Mouse (Mus musculus): ENCODE measurements at regions not wholly inside any gene's neighbourhood (a gene's known extent, or its start where the extent isn't known, plus 50 kb on each side); places are given as distances from the start of the nearest gene placed in this dataset.
"Not testable (repeated sequence)": the region's sequence is repeated elsewhere in the genome, so short reads cannot be mapped to it uniquely, and the experiment has no call there.

DNA sequence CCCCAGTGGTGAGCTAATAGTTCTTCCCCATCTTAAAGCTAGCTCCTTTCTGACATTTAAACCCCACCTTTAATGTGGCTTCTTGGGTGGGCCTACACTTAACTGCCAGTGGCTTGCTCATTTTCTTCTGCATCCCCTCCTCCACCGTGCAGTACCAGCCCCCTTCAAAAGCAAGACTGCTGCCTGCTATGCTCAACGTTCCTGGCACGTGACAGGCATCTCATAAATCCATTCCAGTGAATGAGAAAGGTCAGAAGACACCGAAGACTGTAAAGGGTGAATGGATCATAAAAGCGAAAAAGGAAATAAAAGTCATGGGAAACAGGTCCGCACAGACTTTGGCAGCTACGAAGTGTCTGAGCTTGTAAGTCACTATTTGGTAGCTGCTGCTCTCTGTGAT lies 212.8 kb upstream of the Prok2 start:
- no peak for DNase-seq (ENCODE audit: low spot score in 2 of 2)

GRCm38 (mm10) chr6:99936716-99937115 lies 210.5 kb upstream of the Prok2 start:
- no peak for DNase-seq (ENCODE audit: low spot score in 2 of 2)

GRCm38 (mm10) chr6:99935373-99935772 lies 209.2 kb upstream of the Prok2 start:
- no peak for DNase-seq (ENCODE audit: low spot score in 2 of 2)

- DNase-seq (ENCODE audit: low spot score in 2 of 2) = no peak
Measured at GRCm38 (mm10) chr6:99934394-99934793, 208.2 kb upstream of the Prok2 start.

GRCm38 (mm10) chr6:99933404-99933803 lies 207.2 kb upstream of the Prok2 start:
- DNase-seq (ENCODE audit: low spot score in 2 of 2) = no peak

- no peak for DNase-seq (ENCODE audit: low spot score in 2 of 2)
Measured at GRCm38 (mm10) chr6:99932923-99933322, 206.7 kb upstream of the Prok2 start.

DNA sequence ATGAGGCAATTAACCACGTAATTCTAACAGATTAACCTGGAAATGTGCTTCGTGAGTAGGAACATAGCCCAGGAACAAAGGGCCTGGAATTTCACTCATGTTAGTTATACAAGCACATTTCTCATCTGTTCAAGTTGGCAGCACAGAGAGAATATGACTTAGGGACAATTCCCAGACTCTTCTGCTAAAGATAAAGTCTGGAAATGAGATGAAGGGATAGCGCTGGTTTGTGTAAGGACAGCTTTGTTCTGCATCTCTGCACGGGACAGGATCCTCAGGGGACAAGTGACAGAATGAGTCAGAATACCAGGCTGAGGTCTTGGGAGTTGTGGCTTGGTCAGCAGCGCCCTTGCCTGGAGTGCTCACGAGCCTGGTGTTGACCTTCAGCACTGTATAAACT lies 206.2 kb upstream of the Prok2 start:
- no peak for DNase-seq (ENCODE audit: low spot score in 2 of 2)

DNA sequence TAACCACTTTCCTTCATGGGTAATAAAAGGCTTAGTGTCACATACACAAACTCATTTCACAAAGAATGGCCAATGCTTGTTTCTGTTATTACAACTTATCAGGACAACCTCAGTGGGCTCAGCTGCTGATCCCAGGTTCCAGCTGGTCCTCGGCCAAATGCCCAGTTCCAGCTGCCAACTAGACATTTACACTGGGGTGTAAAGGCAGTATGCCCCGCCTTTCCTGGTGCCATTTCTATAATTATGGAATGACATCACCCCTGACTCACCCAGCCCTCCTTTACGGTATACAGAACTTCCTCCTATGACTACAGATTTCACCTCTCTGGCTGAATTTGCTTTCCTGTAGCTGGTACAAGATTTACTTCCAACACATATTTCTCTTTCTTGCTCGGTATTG lies 205.4 kb upstream of the Prok2 start:
- DNase-seq (ENCODE audit: low spot score in 2 of 2) = no peak

DNA sequence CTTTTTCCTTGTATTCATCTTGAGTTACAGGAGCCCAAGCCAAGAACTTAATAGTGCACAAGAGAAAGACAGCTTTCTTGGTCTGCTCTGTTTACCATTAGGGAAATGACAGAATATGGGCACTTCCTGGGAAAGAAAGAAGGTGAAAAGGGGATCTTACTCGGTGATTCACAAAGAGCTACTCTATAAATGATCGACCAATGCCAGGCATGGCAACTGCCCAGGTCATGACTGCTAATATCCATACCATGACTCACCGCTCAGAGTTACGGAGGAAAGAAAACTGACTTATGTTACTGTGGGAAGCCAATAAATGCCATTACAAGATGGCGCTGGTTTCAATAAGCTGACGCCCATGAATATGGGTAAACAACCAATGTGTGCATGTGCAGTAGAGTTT lies 204.1 kb upstream of the Prok2 start:
- DNase-seq (ENCODE audit: low spot score in 2 of 2) = no peak

- no peak for DNase-seq (ENCODE audit: low spot score in 2 of 2)
Measured at GRCm38 (mm10) chr6:99927933-99928555, 201.9 kb upstream of the Prok2 start.

- DNase-seq (ENCODE audit: low spot score in 2 of 2) = no peak
Measured at GRCm38 (mm10) chr6:99924181-99924580, 198.0 kb upstream of the Prok2 start.

DNA sequence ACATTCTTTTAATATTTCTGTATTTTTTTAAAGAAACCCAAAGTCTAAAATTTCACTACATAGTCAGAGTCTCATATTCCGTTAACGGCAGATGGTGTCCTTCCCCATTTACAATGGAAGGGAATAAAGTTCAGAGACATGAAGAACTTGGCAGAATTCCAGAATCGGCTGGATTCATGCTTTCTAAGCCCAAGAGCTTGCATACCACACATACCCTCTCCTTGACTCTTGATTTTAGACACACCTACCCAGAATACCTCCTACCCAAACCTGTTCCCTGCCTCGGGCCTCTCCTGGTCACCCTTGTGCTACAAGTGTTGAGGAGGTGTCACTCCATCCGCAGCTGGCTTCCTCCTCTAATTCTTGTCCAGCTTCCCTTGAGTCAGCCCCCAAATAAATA lies 195.8 kb upstream of the Prok2 start:
- DNase-seq (ENCODE audit: low spot score in 2 of 2) = no peak

- DNase-seq (ENCODE audit: low spot score in 2 of 2) = no peak
Measured at GRCm38 (mm10) chr6:99919816-99920562, 193.8 kb upstream of the Prok2 start.

GRCm38 (mm10) chr6:99918351-99918750 lies 192.2 kb upstream of the Prok2 start:
- DNase-seq (ENCODE audit: low spot score in 2 of 2) = no peak

GRCm38 (mm10) chr6:99909921-99910320 lies 183.7 kb upstream of the Prok2 start:
- DNase-seq (ENCODE audit: low spot score in 2 of 2) = peak in 1 of 2 experiments; percentile 3

DNA sequence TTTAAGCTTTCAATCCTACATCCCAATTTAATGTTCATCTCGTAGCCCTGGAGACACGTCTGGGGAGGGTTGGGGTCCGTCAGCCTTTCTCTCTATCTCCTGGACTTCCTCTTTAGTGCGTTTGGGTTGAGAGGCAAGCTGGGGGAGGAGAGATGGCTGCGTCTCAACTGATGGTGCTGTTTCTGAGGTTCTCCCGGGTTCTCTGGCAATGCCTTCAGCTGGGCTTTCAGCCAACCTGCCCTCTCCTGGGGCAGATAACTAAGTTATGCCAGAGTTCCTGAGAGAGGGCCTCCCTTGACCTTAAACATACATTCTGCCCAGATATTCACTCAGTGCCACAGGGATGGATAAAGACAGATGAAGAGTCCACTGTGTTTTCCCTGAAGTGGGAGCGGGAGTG lies 183.3 kb upstream of the Prok2 start:
- no peak for DNase-seq (ENCODE audit: low spot score in 2 of 2)

- no peak for DNase-seq (ENCODE audit: low spot score in 2 of 2)
Measured at GRCm38 (mm10) chr6:99908066-99908465, 181.9 kb upstream of the Prok2 start.

GRCm38 (mm10) chr6:99905194-99905593 lies 179.0 kb upstream of the Prok2 start:
- no peak for DNase-seq (ENCODE audit: low spot score in 2 of 2)

DNA sequence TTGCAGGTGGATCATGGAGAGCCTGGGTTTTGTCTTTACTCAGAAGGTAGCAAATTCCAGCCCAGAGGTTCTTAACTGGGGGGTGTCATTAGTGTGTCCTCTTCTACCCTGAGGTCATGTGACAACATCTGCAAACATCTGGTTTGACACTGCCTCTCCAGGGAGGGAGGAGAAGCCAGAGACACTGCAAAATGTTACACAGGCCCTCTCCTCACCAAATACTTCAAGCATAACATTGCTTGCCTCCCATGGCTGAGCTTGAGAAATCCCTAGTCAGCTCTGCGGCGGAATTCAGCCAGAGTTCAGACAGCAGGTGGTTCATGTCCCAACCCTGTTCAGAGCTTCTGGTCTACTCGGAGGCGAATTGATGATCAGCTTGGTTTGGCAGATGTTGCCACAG lies 178.4 kb upstream of the Prok2 start:
- no peak for DNase-seq (ENCODE audit: low spot score in 2 of 2)

DNA sequence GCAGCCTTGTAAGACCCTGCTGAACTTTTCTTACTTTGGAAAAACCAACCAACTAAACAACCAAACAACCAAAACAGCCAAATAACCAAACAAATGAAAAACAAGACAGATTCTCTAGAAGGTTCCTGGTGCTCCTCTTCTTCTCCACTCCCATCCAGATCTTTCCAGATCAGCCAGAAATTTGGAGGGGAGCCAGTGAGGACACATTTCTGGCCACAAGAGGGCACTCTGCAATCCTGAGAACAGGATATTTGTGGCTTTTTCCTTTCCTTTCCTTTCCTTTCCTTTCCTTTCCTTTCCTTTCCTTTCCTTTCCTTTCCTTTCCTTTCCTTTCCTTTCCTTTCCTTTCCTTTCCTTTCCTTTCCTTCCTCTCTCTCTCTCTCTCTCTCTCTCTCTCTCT lies 177.9 kb upstream of the Prok2 start:
- not testable (repeated sequence) for DNase-seq (ENCODE audit: low spot score in 2 of 2)

GRCm38 (mm10) chr6:99901564-99901963 lies 175.4 kb upstream of the Prok2 start:
- DNase-seq (ENCODE audit: low spot score in 2 of 2) = no peak

DNA sequence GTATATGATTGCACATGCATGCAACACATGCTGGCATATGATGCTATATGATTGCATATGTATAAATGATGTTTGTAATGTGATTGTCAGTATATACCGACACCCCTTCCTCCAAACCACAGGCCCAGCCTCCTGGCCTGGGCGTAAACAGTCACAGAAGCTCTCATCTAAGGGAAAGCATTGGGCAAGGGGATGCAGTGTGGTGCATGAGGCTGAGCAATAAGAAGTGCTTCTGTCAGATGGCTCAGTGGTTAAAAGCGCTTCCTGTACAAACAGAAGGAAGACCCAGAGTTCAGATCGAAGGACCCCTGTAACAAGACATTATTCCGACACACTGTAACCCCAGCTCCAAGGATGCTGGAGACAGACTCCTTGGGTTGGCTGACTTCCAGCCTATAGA lies 175.0 kb upstream of the Prok2 start:
- DNase-seq (ENCODE audit: low spot score in 2 of 2) = no peak

- DNase-seq (ENCODE audit: low spot score in 2 of 2) = no peak
Measured at GRCm38 (mm10) chr6:99899704-99900103, 173.5 kb upstream of the Prok2 start.

DNA sequence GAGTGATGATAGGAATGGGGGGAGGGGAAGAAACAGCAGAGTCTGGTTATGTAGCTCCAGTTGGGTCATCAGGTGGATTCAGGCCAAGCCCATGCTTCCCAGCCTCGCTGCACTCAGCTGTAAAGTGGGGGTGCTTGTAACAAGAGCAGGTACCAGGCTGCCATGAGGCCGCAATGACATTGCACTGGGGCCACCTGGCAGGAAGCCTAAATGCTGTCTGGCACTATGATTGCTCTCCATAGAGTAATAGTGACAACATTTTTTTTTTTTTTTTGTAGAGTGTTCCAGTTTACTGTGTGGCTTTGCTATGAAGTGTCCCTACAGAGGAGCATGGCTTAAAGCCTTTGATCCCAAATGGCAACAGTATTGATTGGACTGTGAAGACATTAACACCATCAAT lies 171.9 kb upstream of the Prok2 start:
- DNase-seq (ENCODE audit: low spot score in 2 of 2) = no peak

Measured in spleen, postnatal 14 days (tissue).